Mouse (Mus musculus) spleen, embryonic (tissue): ENCODE data around the gene Kcnq1.

Experiments
- CTCF ChIA-PET: fragments of 350-600 bp; sonication (Branson Sonifier 250); formaldehyde crosslinking; loops from one replicate; lab custom pipeline; 2022; lab: Charles Lee

The Kcnq1 gene

GRCm38 (mm10) chr7:143178831-143179230 lies 72.7 kb downstream of the Kcnq1 start:
- CTCF ChIA-PET = no interaction called here

- CTCF ChIA-PET = no interaction called here
Measured at GRCm38 (mm10) chr7:143180761-143181160, 74.6 kb downstream of the Kcnq1 start.

GRCm38 (mm10) chr7:143181311-143181710 lies 75.1 kb downstream of the Kcnq1 start:
- CTCF ChIA-PET = no interaction called here

- CTCF ChIA-PET = no interaction called here
Measured at GRCm38 (mm10) chr7:143185506-143185905, 79.3 kb downstream of the Kcnq1 start.

- CTCF ChIA-PET = no interaction called here
Measured at GRCm38 (mm10) chr7:143186378-143186777, 80.2 kb downstream of the Kcnq1 start.

- CTCF ChIA-PET = no interaction called here
Measured at GRCm38 (mm10) chr7:143187181-143187580, 81.0 kb downstream of the Kcnq1 start.

- CTCF ChIA-PET = no interaction called here
Measured at GRCm38 (mm10) chr7:143188589-143188988, 82.4 kb downstream of the Kcnq1 start.

- CTCF ChIA-PET = no interaction called here
Measured at GRCm38 (mm10) chr7:143189965-143190722, 84.0 kb downstream of the Kcnq1 start.

GRCm38 (mm10) chr7:143190911-143191310 lies 84.7 kb downstream of the Kcnq1 start:
- CTCF ChIA-PET = no interaction called here

- CTCF ChIA-PET = no interaction called here
Measured at GRCm38 (mm10) chr7:143192392-143192791, 86.2 kb downstream of the Kcnq1 start.

GRCm38 (mm10) chr7:143194064-143194463 lies 87.9 kb downstream of the Kcnq1 start:
- CTCF ChIA-PET = no interaction called here

GRCm38 (mm10) chr7:143197951-143198440 lies 91.8 kb downstream of the Kcnq1 start:
- CTCF ChIA-PET = no interaction called here

- CTCF ChIA-PET = no interaction called here
Measured at GRCm38 (mm10) chr7:143198443-143198842, 92.3 kb downstream of the Kcnq1 start.

GRCm38 (mm10) chr7:143201255-143201654 lies 95.1 kb downstream of the Kcnq1 start:
- CTCF ChIA-PET = no interaction called here

- CTCF ChIA-PET = no interaction called here
Measured at GRCm38 (mm10) chr7:143203897-143204296, 97.7 kb downstream of the Kcnq1 start.

GRCm38 (mm10) chr7:143207044-143207443 lies 100.9 kb downstream of the Kcnq1 start:
- CTCF ChIA-PET = no interaction called here

- CTCF ChIA-PET = no interaction called here
Measured at GRCm38 (mm10) chr7:143210796-143211195, 104.6 kb downstream of the Kcnq1 start.

- CTCF ChIA-PET = no interaction called here
Measured at GRCm38 (mm10) chr7:143251206-143251605, 145.0 kb downstream of the Kcnq1 start.

GRCm38 (mm10) chr7:143253126-143253871 lies 147.1 kb downstream of the Kcnq1 start:
- CTCF ChIA-PET = no interaction called here

GRCm38 (mm10) chr7:143254901-143255300 lies 148.7 kb downstream of the Kcnq1 start:
- CTCF ChIA-PET = no interaction called here

- CTCF ChIA-PET = interaction anchor here (0.6 kb wide), 1 partner anchor 16 kb away, joined by 10 read pairs; no protein-coding TSS in a partner anchor
Measured at GRCm38 (mm10) chr7:143261246-143261645, 155.1 kb downstream of the Kcnq1 start.

GRCm38 (mm10) chr7:143263557-143263956 lies 157.4 kb downstream of the Kcnq1 start:
- CTCF ChIA-PET = no interaction called here

GRCm38 (mm10) chr7:143263966-143264365 lies 157.8 kb downstream of the Kcnq1 start:
- CTCF ChIA-PET = no interaction called here
